Mouse (Mus musculus): ENCODE data around the gene Sipa1l3. TPM values are rescaled to one million over a fixed set of nuclear protein-coding genes. Genes with fewer than 3 reads are reported as not detected.

Sipa1l3 gene
- polyA plus RNA-seq, 1 experiment from 2014 or later: 22.0 TPM

DNA sequence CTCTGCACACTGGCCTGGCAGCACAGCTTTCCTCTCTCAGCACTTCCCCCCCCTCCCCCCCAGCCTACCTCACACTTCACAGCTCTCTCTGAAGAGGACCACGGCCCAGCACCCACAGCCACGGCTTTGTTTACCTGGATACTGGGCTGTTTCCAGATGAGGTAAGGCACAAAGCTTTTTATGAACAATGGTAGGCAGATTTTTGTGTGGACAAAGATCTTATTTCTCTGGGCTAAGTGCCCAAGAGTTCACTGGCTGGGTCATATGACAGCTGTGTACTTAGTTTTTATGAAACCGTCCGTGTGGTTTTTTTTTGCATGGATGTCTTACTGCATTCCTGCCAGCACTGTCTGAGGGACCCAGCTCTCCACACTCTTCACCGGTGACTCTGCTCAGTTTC, 93.8 kb downstream of the Sipa1l3 start:
- Histone ChIP-seq H3K4me2 (replicated peaks; ENCODE audit: low read depth) (no peak overlapping the region), H3K4me3 (ENCODE audit: low read depth, low read length) (no peak overlapping the region), H3K27me3 (replicated peaks; ENCODE audit: control insufficient read depth, insufficient read depth, low read length) (no peaks in the 10 kb centered on the region), H3K9me3 (ENCODE audit: control insufficient read depth) (no peaks in the 10 kb centered on the region), H3K36me3 (ENCODE audit: control insufficient read depth, insufficient read depth) (peaks cover 4% of the 10 kb centered on the region; the same call in 1 of the 2 replicates), H3K27ac (ENCODE audit: low read depth, low read length) (0 out of 2 replicates have a peak overlapping the region, but pooled peaks have one; percentile 21), H3K4me1 (replicated peaks; ENCODE audit: control insufficient read depth, insufficient read depth, low read length) (peaks cover 4% of the 10 kb centered on the region; the same call in 1 of the 2 replicates), H3K9ac (ENCODE audit: low read depth, low read length) (no peak overlapping the region)
- TF ChIP-seq CTCF (IDR thresholded peaks at IDR 0.05; ENCODE audit: low read depth): peak; percentile 45; the same call in 1 of the 2 replicates
- WGBS: 15% methylated on average over 5 of the region's 5 CpGs
- ATAC-seq: peak; percentile 12; the same call in 1 of the 2 replicates

DNA sequence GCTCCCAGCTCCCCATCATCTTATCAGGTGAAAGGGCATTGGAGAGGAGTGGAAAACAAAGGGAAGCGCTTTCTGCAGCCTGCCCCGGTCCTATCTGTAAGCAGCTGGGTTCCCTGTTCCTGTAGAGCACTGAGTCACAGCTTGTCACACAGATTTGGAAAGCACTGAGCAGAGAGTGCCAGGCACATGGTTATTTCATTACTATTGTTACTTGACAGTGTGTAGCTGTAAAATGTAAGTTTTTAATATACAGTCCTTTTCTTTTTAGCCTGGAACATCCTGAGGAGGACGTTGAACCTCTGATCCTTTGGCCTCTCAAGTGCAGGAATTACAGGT, 96.6 kb downstream of the Sipa1l3 start:
- TF ChIP-seq CTCF (IDR thresholded peaks at IDR 0.05; ENCODE audit: low read depth): no peak
- Histone ChIP-seq H3K36me3 (ENCODE audit: control insufficient read depth, insufficient read depth) (peaks cover 4% of the 10 kb centered on the region; the same call in 1 of the 2 replicates), H3K27me3 (replicated peaks; ENCODE audit: control insufficient read depth, insufficient read depth, low read length) (no peaks in the 10 kb centered on the region), H3K4me1 (replicated peaks; ENCODE audit: control insufficient read depth, insufficient read depth, low read length) (peaks cover 4% of the 10 kb centered on the region; the same call in 1 of the 2 replicates), H3K4me3 (ENCODE audit: low read depth, low read length) (no peak overlapping the region), H3K27ac (ENCODE audit: low read depth, low read length) (no peak overlapping the region; the same call in 1 of the 2 replicates), H3K9ac (ENCODE audit: low read depth, low read length) (no peak overlapping the region), H3K4me2 (replicated peaks; ENCODE audit: low read depth) (no peak overlapping the region), H3K9me3 (ENCODE audit: control insufficient read depth) (no peaks in the 10 kb centered on the region)
- no peak for ATAC-seq
- 51% methylated on average over 3 of the region's 3 CpGs for WGBS

DNA sequence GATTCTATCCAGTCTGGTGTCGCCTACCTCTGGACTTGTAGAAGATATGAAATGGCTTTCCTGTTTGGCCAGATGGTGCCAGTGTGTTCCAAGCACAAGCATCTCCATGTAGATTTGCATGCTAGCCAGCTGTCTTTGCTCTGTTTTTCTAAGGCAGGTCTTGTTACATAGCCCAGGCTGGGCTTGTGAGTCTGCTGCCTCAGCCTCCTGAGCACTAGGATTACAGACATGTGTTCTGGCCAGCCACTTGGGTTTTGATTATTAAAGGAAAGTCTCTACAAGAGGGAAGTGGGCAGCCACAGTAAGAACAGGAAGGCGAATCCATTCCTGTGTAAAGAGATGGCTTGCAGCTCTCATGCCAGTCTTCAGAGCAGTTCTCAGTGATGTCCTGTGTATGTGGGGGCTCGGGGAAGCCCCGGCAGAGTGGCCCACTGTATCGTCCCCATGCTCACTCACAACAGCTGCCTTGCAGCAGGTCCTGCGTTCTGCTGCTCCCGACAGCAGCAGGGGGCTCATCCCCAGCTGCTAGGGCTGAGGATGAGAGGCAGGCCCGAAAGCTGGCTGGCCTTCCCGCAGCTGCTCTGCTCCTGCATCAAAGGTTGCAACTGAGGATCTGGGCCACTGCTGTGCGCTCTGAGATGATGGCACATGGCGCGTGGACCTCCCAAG, 97.1 kb downstream of the Sipa1l3 start:
- H3K9me3 ChIP-seq (ENCODE audit: control insufficient read depth): no peaks in the 10 kb centered on the region
- no peak for TF ChIP-seq CTCF (IDR thresholded peaks at IDR 0.05; ENCODE audit: low read depth)
- no peak overlapping the region for H3K4me3 ChIP-seq (ENCODE audit: low read depth, low read length)
- no peak overlapping the region for H3K4me2 ChIP-seq (replicated peaks; ENCODE audit: low read depth)
- no peaks in the 10 kb centered on the region for H3K27me3 ChIP-seq (replicated peaks; ENCODE audit: control insufficient read depth, insufficient read depth, low read length)
- 65% methylated on average over 12 of the region's 12 CpGs for WGBS
- peaks cover 4% of the 10 kb centered on the region; the same call in 1 of the 2 replicates for H3K4me1 ChIP-seq (replicated peaks; ENCODE audit: control insufficient read depth, insufficient read depth, low read length)
- no peak for ATAC-seq
- no peak overlapping the region for H3K9ac ChIP-seq (ENCODE audit: low read depth, low read length)
- H3K36me3 ChIP-seq (ENCODE audit: control insufficient read depth, insufficient read depth): peaks cover 4% of the 10 kb centered on the region; the same call in 1 of the 2 replicates
- no peak overlapping the region for H3K27ac ChIP-seq (ENCODE audit: low read depth, low read length)

- no peaks in the 10 kb centered on the region for H3K9me3 ChIP-seq (ENCODE audit: control insufficient read depth)
- no peak overlapping the region for H3K9ac ChIP-seq (ENCODE audit: low read depth, low read length)
- ATAC-seq: no peak
- no peaks in the 10 kb centered on the region for H3K4me1 ChIP-seq (replicated peaks; ENCODE audit: control insufficient read depth, insufficient read depth, low read length)
- no peak for TF ChIP-seq CTCF (IDR thresholded peaks at IDR 0.05; ENCODE audit: low read depth)
- no peak overlapping the region for H3K27ac ChIP-seq (ENCODE audit: low read depth, low read length)
- H3K4me2 ChIP-seq (replicated peaks; ENCODE audit: low read depth): no peak overlapping the region
- H3K4me3 ChIP-seq (ENCODE audit: low read depth, low read length): no peak overlapping the region
- WGBS: 53% methylated on average over 4 of the region's 4 CpGs
- peaks cover 4% of the 10 kb centered on the region; the same call in 1 of the 2 replicates for H3K36me3 ChIP-seq (ENCODE audit: control insufficient read depth, insufficient read depth)
- no peaks in the 10 kb centered on the region for H3K27me3 ChIP-seq (replicated peaks; ENCODE audit: control insufficient read depth, insufficient read depth, low read length)
Measured at GRCm38 (mm10) chr7:29419836-29420235, 98.6 kb downstream of the Sipa1l3 start.

DNA sequence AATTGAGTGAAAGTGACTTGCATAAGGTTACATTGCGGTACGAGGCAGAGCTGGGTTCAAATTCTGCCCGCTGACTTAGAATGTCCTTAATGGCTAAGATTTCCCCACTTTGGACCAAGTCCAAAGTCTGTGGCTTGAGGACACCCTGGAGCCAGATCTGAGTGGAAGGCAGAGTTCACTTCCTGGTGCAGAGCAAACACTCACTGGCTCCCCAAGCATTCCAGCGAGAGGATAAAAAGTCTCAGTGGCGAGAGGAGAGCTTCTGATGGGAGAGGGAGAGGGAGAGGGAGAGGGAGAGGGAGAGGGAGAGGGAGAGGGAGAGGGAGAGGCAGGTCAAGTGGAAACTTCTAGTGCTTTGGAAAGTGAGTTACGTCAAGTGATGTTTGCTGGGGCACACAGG, 100.2 kb downstream of the Sipa1l3 start:
- no peak overlapping the region for H3K4me2 ChIP-seq (replicated peaks; ENCODE audit: low read depth)
- H3K9ac ChIP-seq (ENCODE audit: low read depth, low read length): no peak overlapping the region
- peak overlapping the region; percentile 28; the same call in 1 of the 2 replicates for H3K27ac ChIP-seq (ENCODE audit: low read depth, low read length)
- H3K27me3 ChIP-seq (replicated peaks; ENCODE audit: control insufficient read depth, insufficient read depth, low read length): no peaks in the 10 kb centered on the region
- peak; percentile 71 for ATAC-seq
- H3K9me3 ChIP-seq (ENCODE audit: control insufficient read depth): no peaks in the 10 kb centered on the region
- peaks cover 10% of the 10 kb centered on the region; the same call in 1 of the 2 replicates for H3K36me3 ChIP-seq (ENCODE audit: control insufficient read depth, insufficient read depth)
- 28% methylated on average over 6 of the region's 6 CpGs for WGBS
- no peak for TF ChIP-seq CTCF (IDR thresholded peaks at IDR 0.05; ENCODE audit: low read depth)
- H3K4me3 ChIP-seq (ENCODE audit: low read depth, low read length): no peak overlapping the region
- H3K4me1 ChIP-seq (replicated peaks; ENCODE audit: control insufficient read depth, insufficient read depth, low read length): no peaks in the 10 kb centered on the region

DNA sequence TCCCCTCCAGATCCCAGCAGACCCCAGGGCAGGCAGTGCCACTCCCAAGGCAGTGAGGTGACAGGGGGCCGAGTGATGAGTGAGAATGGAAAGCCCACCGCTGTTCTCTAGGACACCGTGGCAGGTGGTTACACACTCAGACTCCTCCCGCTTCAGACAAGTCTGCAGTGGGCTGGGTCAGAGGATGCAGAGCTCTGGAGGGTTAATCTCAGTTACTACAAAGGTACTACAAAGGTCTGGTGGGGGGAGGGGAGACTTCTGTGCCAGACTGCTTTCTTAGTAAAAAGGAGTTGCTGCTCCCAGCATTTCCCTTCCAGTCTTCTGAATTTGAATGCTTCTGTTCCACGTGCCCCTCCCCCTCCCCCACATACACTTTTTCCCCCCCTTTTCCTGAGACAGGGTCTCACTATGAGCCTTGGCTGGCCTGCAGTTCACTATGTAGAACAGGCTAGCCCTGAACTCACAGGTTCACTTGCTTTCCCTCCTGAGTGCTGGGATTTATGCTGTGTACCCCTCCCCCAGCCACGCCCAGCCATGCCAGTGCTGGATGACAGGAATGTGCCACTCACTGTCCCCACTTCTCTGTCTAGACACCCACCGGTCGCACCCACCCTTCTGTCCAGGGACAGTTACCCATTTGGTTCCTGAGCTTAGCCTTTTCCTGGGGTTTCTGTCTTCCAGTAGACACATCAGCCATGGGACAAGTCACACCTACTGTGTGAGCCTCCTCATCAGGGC, 100.9 kb downstream of the Sipa1l3 start:
- H3K4me1 ChIP-seq (replicated peaks; ENCODE audit: control insufficient read depth, insufficient read depth, low read length): no peaks in the 10 kb centered on the region
- peak overlapping the region; percentile 28; the same call in 1 of the 2 replicates for H3K27ac ChIP-seq (ENCODE audit: low read depth, low read length)
- no peak overlapping the region for H3K4me2 ChIP-seq (replicated peaks; ENCODE audit: low read depth)
- no peak overlapping the region for H3K9ac ChIP-seq (ENCODE audit: low read depth, low read length)
- no peak for ATAC-seq
- no peak for TF ChIP-seq CTCF (IDR thresholded peaks at IDR 0.05; ENCODE audit: low read depth)
- 54% methylated on average over 8 of the region's 8 CpGs for WGBS
- peaks cover 10% of the 10 kb centered on the region; the same call in 1 of the 2 replicates for H3K36me3 ChIP-seq (ENCODE audit: control insufficient read depth, insufficient read depth)
- no peak overlapping the region for H3K4me3 ChIP-seq (ENCODE audit: low read depth, low read length)
- H3K27me3 ChIP-seq (replicated peaks; ENCODE audit: control insufficient read depth, insufficient read depth, low read length): no peaks in the 10 kb centered on the region
- H3K9me3 ChIP-seq (ENCODE audit: control insufficient read depth): no peaks in the 10 kb centered on the region

Data from intestine, postnatal 0 days (tissue).